Mouse (Mus musculus) kidney, postnatal 4 days (tissue): Measurements from ENCODE around the gene Spint1.

Experiments
- DNase-seq, 2 experiments: peaks; one replicate each; pipeline ENCODE4 v3.0.0; 2021; ENCODE audit warnings: mixed read lengths in 2 of 2

Gene Spint1

DNA sequence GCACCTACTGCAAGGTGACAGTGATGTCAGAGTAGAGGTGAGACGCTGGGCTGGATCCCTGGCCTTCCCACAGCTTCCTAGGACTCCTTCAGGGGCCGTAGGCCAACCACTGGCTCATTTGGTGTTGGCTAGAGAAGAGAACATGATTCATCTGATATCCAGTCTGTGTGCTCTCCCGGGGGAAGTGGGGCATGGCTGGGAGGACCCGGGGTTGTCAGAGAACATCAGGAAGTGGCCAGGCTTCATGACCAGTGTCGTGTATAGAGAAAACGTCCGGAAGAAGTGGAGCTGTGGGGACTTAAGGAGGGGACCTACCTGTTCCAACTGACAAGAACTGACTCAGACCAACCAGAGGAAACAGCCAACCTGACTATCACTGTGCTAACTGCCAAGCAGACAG is 8.1 kb downstream of the Spint1 start:
- no peak for DNase-seq

DNA sequence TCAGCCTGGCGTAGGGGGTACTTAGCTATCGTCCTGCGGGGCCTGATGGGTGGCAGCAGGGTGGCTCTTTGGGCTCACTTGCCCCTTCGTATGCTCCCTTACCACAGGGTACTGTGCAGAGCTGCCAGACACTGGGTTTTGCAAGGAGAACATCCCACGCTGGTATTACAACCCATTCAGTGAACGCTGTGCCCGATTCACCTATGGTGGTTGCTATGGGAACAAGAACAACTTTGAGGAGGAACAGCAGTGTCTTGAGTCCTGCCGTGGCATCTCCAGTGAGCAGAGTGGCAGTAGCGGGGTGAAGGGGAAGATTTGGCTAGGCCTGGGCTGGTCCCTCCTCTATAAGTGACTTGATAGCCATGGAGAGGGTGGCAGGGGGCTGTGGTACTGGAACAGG is 10.7 kb downstream of the Spint1 start:
- DNase-seq: no peak

DNA sequence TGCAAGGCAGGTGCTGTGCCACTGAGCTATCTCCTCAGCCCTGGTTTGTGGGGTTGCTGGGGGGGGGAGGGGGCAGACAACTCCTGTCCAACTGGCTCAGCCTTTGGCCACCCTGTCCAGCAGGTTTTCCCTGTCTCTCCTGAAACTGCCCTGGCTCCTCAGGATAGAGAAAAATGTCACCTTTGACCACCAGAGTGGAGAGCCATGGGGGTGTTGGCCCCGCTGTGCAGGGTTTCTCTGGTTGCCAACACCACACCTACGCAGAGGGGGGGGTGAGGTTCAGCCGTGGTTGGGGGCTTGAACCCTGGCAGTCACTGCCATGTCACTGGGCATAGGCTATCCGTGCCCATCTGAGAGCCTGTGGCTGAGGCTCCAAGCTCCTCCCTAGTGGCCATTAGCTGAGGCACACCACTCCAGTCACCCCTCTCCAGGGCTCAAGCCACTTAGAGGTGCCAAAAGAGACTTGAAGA is 12.5 kb downstream of the Spint1 start:
- DNase-seq: peak in 1 of 2 experiments; percentile 31

DNA sequence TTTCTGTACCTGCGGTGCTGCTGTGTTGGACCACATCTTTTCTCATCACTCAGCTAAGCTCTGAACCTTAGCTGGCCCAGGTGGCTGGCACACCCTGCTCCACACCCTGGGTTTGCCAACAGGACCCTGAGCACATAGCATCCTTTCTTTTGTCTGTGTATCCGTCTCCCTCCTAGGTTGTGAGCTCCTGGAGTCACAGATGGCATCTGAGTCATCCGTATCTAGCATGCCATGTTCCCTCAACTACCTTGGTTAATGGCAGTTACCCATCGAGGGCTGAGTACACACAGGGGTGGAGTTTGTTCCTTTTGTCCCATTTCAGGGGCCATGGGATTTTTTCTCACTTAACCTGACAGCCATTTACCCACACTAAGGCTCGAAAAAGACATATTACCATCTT is 13.2 kb downstream of the Spint1 start:
- DNase-seq: no peak

DNA sequence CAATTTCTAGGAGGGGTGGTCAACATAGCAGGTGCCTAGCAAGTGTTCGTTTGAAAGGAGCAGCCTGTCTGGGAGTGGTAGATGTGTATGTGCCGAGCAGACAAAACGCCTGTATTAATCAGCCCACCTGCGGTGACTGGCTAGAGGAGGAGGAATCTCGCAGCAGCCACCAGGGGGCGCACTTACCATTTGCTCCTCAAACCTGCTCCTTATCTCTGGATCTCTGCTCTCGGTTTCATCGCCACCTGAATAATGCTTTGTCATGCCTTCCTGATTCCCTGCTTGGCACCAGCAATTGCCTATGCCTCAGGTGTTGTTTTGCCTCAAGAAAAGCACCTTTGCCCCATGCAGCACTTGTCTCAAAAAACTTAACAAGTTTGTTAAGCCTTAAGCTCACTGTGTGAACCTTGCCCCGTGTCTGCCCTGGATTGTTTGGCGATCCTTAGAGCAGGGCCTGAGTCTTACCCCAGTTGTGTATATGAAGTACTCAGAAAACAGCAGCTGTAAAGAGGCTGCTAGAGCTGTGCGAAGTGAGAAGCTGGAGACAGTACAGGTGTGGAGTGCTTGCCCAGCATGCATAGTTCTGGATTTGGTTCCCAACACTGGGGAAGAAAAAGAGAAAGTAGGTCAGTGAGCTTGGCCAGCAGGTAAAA is 13.8 kb downstream of the Spint1 start:
- peak; percentile 93 to 94 for DNase-seq

DNA sequence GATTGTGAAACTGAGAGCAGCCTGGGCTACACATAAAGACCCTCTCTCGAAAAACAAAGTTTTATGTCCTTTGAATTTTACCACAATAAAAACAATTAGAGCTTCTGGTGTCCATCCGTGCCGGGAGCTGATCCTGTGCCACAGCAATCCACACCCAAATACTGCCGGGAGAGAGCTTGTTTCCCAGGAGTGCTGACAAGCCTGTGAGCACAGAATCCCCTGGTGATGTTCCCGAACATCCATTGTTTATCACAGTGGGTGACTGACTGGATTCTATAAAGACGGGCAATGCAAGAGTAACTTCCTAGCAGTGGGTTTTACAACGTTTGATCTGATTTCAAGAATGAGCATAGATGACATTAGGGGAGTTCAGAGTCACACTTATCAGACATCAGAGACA is 17.8 kb downstream of the Spint1 start:
- DNase-seq: no peak

DNA sequence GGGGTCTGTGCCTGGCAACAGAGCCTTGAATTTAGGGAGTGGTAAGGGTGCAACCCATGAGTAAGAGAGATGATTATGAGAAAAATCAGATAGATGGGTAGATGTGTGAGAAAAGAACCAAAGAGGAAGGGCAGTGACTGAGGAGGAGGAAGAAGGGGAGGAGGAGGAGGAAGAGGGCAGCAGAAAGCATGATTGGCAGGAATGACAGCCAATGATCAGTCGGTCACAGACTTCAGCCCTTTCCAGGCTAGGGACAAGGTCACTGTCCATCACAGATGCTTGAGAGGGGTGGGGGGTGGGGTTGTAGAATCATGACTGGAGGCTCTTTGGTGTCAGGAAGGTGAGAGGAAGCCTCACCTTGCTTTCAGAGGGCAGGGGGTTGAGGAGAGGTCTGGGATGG is 23.4 kb downstream of the Spint1 start:
- no peak for DNase-seq

DNA sequence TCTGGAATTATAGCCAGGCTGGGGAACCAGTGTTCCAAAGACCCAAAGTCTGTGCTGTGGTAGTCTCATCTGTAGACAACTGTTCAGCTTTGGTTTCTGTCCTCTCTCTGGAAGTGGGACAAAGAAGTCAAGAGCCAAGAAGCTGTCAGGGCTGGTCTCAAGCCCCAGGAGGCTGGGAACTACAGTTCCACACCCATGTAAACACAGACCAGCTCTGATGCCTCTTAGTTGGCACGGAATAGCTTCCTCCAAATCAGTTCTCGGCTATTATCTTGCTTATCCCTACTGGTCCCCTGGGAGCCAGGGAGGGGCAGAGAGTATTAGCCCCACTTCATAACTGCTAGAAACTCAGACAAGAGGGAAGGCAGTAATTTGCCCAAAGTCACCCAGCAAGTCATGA is 24.2 kb downstream of the Spint1 start:
- DNase-seq: no peak

DNA sequence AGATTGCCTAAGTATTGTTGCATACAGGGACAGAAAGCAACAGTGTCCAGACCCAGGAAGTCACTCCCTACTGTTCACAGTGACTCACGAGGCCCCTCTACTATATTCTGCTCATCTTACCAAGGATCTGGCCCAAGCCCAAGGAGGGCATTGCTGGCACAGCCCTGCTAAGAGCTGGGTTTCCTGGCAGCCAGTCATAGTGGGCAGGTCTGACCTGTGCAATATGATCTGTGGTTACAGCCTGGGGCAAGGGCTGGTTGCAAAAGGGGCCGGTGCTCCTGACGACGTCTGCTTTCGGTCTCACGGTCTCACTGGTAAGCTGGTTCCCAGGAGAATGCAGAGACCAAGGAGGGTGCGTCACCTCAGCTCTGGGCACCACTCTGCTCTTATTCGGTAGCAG is 25.8 kb downstream of the Spint1 start:
- peak; percentile 55 to 69 for DNase-seq

DNA sequence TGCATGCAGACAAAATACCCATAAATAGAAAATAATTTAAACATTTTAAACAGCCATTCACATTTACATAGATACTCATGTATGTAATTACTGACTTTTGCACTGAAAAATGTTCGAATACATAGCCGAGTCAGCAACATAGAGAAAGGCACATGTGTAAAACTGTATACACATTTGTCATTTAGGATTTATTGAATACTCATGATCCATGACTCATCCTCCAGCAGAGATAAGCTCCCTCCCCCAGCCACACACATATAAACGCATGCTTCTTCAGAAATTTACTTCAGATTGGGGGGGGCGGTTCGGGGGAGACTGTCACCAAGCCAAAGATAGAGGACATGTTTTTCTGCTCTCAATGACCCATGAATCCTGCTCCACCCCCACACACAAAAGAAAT is 26.7 kb downstream of the Spint1 start:
- no peak for DNase-seq

DNA sequence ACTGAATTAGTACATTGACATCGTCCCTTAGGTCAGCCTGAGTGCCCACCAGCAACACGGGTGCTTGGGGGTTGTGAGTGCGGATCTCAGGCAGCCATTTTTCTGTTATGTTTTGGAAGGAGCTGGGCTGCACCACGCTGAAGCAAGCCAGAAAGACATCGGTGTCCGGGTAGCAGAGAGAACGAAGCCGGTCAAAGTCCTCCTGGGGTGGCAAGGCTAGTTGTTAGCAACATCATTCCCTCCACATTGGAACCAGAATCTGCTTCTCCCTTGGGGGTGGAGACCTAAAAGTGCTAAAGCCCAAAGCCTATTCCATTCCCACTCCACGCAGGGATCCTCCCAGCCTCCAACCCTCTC is 33.1 kb downstream of the Spint1 start:
- DNase-seq: no peak

DNA sequence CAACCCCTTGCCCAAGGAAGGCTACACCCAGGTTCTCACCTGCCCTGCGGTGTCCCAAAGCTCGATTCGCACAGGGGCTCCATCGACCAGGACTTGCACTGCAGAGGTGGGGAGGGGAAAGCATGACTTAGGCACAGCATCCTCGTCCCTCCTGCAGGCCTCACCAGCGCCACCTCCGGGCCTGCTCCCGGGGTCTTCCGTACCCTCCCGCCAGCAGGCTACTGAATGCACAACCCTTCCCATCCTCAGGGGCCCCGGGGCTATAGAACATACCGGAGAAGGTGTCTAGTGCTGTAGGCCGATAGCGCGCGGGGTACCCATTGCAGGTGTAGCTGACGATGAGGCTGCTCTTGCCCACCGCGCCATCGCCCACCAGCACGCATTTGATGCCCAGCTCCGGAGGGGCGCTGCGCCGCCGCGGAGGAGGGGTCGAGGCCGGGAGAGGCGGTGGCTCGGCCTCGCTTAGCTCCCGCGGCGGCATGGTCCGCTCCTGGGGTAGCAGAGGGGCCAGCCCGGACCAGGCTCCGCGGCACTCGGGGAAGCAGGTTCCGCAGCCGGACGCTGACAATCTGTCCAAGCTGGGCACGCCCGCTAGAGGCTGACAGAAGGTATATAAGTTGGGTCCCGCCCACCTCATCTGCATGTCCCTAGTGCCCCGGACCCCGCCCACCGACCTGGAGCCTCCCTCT is 33.6 kb downstream of the Spint1 start, which contains the start of gene Rhov:
Rhov (minus strand) TSS at position 630 of the 689 bp plus-strand sequence.
- DNase-seq: peak; percentile 76 to 83

DNA sequence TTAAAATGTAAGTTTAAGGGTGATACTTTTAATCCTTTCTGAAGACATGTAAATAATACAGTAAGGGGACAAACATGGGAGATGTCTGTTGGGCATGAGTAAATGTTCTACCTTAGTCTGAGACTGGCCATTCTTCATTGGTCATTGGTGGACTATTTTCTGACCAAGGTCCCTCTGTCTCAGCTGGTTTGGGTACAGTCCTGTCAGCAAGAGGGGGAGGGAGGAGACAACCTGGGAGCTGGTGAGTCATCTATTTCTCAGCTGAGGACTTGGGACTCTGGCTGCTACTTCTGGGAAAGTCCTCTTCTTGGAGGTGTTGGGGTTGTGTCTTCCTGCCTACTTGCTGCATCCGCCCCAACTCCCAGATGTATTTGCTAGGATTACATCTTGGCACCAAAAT is 37.0 kb downstream of the Spint1 start:
- no peak for DNase-seq

DNA sequence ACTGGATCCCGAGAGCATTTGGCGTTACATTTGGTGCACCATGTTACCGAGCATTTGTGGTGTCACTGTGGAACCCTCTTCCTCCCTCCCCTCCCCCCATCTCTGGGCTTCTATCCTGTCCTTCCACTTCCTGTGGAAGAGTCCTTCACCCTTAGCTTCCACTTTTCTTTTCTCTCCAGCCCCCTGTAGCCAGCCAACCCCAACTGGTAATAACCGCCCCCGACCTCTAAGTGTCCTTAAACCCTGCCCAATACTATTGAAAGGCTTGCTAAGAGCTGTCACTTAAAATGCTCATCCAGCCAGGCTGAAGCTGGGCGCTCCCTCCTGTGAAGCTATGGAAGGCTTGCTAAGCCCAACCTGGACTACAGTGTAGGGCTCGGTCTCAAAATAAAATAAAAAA is 39.8 kb downstream of the Spint1 start:
- no peak for DNase-seq

DNA sequence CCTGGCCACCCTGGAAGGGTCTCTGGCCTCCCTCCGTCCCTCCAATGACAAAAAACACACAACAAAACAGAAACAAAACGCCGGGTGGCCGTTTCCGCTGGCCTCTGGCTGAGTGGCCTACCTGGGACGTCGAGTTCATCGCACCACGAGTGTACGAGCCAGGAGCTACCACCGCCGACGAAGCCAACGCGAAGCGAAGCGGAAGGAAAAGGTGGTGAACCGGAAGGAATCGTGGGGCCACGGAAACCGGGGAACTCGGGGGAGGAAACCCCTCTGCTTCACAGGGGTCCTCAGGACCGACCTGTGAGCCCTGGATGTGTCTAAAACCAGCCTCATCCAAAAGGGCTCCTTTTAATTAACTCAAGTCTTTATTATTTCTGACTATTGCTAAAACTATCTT is 40.6 kb downstream of the Spint1 start:
- no peak for DNase-seq

DNA sequence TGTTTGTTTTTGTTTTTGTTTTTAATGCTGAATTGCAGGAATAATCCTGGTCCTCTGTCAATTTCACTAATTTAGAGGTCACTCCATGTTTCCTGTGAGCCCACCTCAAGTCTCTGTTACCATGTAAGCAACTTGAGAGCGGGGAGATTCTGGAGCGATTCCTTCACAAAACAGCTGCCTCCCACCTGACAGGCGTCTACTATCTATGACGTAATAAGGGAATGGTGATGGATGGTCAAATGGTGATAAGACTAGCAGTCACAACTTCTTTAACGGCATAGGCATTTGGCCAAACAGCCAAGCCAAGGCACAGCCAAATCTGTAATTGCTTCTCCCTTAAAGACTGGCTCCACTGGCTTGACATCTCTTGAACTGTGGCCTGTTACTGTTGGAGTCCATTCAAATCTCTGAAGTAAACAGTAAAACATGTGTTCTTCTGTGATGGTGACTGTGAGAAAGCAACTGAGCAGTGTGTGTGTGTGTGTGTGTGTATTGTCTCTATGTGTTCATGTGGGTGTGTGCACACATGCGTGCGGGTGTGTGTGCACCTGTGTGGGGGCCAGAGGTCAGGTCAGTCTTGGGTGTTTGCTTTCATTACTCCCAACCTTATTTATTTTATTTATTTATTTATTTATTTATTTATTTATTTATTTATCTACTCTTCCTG is 44.9 kb downstream of the Spint1 start:
- DNase-seq: peak in 1 of 2 experiments; percentile 36

DNA sequence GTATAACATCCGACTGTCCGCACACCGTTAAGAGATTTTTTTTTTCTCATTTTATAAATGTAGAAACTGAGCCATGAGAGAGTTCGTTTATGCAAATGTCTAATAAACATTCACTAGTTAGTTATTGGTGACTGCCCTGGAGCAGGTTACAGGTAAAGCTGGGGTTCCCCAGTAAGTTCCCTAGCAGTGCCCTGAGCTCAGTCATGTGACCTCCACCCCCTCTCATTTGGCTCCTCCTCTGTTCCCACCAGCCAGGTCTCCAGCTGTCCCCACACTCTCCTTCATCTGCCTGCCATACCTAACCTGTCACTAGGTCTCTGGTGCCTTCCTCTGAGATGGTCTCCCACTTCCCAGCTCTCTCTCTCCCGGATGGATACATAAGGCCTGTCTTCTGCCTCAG is 50.2 kb downstream of the Spint1 start:
- DNase-seq: no peak

DNA sequence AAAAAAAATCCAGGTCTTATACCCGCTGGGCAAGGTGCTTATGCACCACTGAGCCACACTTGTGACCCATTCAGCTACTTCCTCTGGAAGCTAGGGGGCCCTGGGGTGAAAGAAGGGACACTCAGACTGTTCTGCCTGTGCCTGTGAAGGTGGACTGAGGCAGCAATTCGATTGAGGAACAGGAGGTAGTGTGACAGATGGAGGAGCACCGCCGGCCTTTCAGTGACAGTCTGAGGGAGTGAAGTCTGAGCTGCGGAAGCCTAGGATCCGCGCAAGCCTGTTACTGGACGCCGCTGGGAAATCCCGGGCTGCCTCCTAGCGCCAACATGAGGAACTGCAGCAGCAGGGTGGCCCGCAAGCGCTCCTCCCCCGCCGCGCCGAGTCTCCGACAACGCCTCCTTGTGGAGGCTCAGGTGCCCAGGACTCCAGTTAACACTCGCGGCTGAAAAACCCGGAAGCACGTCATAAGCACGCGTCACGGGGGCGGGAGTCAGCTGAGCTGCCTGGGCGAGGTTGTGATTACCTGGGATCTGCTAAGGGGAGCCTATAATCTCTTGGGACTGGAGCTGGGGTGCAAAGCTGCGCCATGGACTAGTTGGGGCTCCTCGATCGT is 51.2 kb downstream of the Spint1 start, which contains the start of gene Vps18:
Vps18 (plus strand) TSS at position 471 of the 613 bp plus-strand sequence.
- DNase-seq: peak; percentile 98 to 99

DNA sequence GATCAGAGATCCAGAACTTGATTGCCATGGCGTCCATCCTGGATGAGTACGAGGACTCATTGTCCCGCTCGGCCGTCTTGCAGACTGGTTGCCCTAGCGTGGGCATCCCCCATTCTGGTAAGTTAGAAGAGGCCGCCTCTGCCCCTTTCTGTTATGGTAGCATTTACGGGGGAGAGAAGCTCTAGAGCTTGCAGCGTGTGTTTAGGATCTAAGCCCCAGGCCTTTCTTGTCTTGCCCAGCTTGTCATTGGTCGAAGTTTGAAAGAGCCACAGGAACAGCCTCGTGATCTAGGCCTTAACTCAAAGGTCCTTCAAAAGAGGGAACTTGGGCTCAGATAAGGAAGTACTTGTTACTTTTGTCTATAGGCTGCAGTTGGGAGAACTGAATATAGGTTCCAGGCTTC is 51.9 kb downstream of the Spint1 start:
- peak in 1 of 2 experiments; percentile 43 for DNase-seq

DNA sequence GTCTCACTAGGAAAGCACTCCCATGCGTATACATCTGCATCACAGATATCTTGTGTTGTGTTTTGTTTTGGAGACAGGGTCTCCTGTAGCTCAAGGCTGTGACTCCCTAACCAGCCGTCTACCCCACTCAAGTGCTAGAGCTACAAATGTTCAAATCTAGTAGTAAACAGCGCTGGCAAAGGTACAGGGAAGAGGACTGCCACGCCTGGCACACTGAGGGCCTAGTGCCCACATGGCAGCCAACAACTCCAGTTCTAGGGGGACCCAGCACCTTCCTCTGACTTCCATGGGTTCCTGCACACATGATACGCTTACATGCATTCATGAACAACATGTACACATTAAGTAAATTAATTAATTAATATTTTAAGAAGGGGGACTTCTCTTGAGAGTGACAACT is 55.1 kb downstream of the Spint1 start:
- no peak for DNase-seq

DNA sequence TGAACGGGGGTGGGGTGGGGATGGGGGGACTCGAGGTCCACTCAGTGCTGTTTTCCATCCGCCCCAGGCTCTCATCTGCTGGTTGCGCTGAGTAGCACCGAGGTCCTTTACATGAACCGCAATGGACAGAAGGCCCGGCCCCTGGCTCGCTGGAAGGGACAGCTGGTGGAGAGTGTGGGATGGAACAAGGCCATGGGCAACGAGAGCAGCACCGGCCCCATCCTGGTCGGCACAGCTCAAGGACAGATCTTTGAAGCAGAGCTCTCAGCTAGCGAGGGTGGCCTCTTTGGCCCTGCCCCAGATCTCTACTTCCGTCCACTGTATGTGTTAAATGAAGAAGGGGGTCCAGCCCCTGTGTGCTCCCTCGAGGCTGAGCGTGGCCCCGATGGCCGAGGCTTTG is 55.7 kb downstream of the Spint1 start:
- no peak for DNase-seq

DNA sequence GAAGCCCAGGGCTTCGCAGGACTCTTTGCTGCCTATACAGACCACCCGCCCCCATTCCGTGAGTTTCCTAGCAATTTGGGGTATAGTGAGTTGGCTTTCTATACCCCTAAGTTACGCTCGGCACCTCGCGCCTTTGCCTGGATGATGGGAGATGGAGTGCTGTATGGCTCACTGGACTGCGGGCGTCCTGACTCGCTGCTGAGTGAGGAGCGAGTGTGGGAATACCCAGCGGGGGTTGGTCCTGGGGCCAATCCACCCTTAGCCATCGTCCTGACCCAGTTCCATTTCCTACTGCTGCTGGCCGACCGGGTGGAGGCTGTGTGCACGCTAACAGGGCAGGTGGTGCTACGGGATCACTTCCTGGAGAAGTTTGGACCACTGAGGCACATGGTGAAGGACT is 56.1 kb downstream of the Spint1 start:
- DNase-seq: no peak

DNA sequence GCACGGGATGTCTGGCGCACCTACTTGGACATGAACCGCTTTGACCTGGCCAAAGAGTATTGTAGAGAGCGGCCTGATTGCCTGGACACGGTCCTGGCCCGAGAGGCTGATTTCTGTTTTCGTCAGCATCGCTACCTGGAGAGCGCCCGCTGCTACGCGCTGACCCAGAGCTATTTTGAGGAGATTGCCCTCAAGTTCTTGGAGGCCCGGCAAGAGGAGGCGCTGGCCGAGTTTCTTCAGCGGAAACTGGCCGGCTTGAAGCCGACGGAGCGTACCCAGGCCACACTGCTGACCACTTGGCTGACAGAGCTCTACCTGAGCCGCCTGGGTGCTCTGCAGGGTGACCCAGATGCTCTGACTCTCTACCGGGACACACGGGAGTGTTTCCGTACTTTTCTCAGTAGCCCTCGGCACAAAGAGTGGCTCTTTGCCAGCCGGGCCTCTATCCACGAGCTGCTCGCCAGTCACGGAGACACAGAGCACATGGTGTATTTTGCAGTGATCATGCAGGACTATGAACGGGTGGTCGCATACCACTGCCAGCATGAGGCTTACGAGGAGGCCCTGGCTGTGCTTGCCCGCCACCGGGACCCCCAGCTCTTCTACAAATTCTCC is 56.7 kb downstream of the Spint1 start:
- DNase-seq: no peak
